Comparison of ENCODE assay signal across 15 mouse cellular contexts in the genomic region with DNA sequence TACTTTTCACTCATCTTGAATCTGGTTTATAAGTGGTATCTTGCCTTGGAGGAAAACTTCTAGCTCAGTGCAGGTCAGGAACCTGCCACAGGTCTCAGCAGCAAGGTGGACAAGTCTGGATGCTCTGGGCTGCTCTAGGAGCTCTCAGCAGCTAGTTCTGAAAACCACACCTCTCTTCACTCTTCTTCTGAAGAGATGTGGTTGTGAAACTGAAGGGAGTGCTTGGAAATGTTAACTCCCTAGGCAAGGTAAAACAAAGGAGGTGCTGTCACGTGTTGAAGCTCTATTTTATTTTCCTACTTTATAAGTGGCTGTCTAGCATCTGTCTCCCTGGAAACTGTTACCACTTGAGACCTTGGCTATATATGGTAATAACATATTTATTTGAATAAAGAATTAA.
"Had no signal": no experiment of that assay in that cellular context is flagged by ENCODE, and none has a peak within 500 bp of the region (broad histone marks: within the 10 kb centered on the region; RNA-seq: fewer than 3 reads in every experiment).

No protein-coding gene starts in this region.

- H3K4me2 ChIP-seq: liver, embryonic 15.5 days; lung, embryonic 15.5 days; midbrain, embryonic 11.5 days; midbrain, embryonic 13.5 days; midbrain, embryonic 15.5 days; neural tube, embryonic 12.5 days; stomach, embryonic 15.5 days had no signal

- H3K4me1 ChIP-seq: lung, embryonic 15.5 days; midbrain, embryonic 15.5 days; neural tube, embryonic 12.5 days; stomach, embryonic 15.5 days had no signal

- H3K9ac ChIP-seq: liver, embryonic 15.5 days; lung, embryonic 15.5 days; midbrain, embryonic 13.5 days; midbrain, embryonic 15.5 days; neural tube, embryonic 12.5 days; stomach, embryonic 15.5 days had no signal

- H3K36me3 ChIP-seq: liver, embryonic 15.5 days; lung, embryonic 15.5 days; midbrain, embryonic 15.5 days; neural tube, embryonic 12.5 days; stomach, embryonic 15.5 days had no signal

- H3K9me3 ChIP-seq: midbrain, embryonic 15.5 days; stomach, embryonic 15.5 days had no signal

- H3K27me3 ChIP-seq: liver, embryonic 12.5 days; liver, embryonic 15.5 days; lung, embryonic 15.5 days; megakaryocyte, embryonic 14.5 days; midbrain, embryonic 13.5 days; midbrain, embryonic 15.5 days; neural tube, embryonic 12.5 days; stomach, embryonic 15.5 days had no signal

- H3K27ac ChIP-seq: liver, embryonic 15.5 days; lung, embryonic 15.5 days; macrophage; midbrain, embryonic 13.5 days; midbrain, embryonic 15.5 days; neural tube, embryonic 12.5 days; stomach, embryonic 15.5 days; stomach, postnatal 0 days had no signal

- DNase-seq: right cerebral cortex, postnatal 14 days; thymus, adult 2 months; thymus, postnatal 25 days; thymus, postnatal 4 days had no signal

- H3K4me3 ChIP-seq: liver, embryonic 12.5 days; liver, embryonic 15.5 days; lung, embryonic 15.5 days; megakaryocyte, embryonic 14.5 days; midbrain, embryonic 13.5 days; midbrain, embryonic 15.5 days; neural tube, embryonic 12.5 days; stomach, embryonic 15.5 days had no signal

- ATAC-seq: liver, embryonic 12.5 days; midbrain, embryonic 13.5 days; midbrain, embryonic 15.5 days had no signal
